Mouse (Mus musculus) intestine, embryonic 14.5 days (tissue): ENCODE measurements around the gene Trio. TPM values are rescaled to one million over a fixed set of nuclear protein-coding genes. Genes with fewer than 3 reads are reported as not detected.

Source experiments
- ATAC-seq: fragments of 200-750 bp; cut with Nextera tagmentation; replicated peaks from 2 replicates; pipeline ENCODE4 v1.8.0; 2017; ENCODE audit warnings: low read depth, moderate number of reproducible peaks, moderate TSS enrichment, moderate library complexity; ENCODE audit not compliant: low FRiP score, low TSS enrichment
- DNase-seq: peaks from one replicate; pipeline ENCODE4 v3.0.0-alpha.2; 2018; ENCODE audit warnings: low spot score
- H3K27ac ChIP-seq: fragments of 300-500 bp; sonication (generic); 2 replicates; pipeline ENCODE4 v1.5.1; 2014; ENCODE audit warnings: low read depth, mild to moderate bottlenecking, control low read depth
- H3K27me3 ChIP-seq: fragments of 300-500 bp; sonication (generic); replicated peaks from 2 replicates; pipeline ENCODE4 v1.6.1; 2014; ENCODE audit warnings: low read length, control low read depth; ENCODE audit not compliant: control insufficient read depth, insufficient read depth
- H3K36me3 ChIP-seq: fragments of 300-500 bp; sonication (generic); 2 replicates; pipeline ENCODE4 v1.6.1; 2014; ENCODE audit warnings: low read length, control low read depth; ENCODE audit not compliant: control insufficient read depth, insufficient read depth
- H3K4me1 ChIP-seq: fragments of 300-500 bp; sonication (generic); replicated peaks from 2 replicates; pipeline ENCODE4 v1.6.1; 2014; ENCODE audit warnings: low read length, control low read depth, mixed read lengths; ENCODE audit not compliant: control insufficient read depth, insufficient read depth
- H3K4me2 ChIP-seq: fragments of 300-500 bp; sonication (generic); 2 replicates; pipeline ENCODE4 v1.6.1; 2014; ENCODE audit warnings: low read length
- H3K4me3 ChIP-seq: fragments of 300-500 bp; sonication (generic); 2 replicates; pipeline ENCODE4 v1.5.1; 2014; ENCODE audit warnings: low read depth, low read length, control low read depth, mixed read lengths
- H3K9ac ChIP-seq: fragments of 300-500 bp; sonication (generic); 2 replicates; pipeline ENCODE4 v1.6.1; 2014; ENCODE audit warnings: mild to moderate bottlenecking, low read length
- H3K9me3 ChIP-seq: fragments of 300-500 bp; sonication (generic); 2 replicates; pipeline ENCODE4 v1.6.1; 2016; ENCODE audit warnings: low read length, control low read depth; ENCODE audit not compliant: control insufficient read depth
- WGBS: fragments of 180-500 bp; shearing (Covaris S2); extraction: QIAGEN DNeasy Blood & Tissue Kit; methylation state at CpG from one replicate; pipeline ENCODE4 v1.1.7; 2014; 5-methylcytosine and 5-hydroxymethylcytosine counted together
- polyA plus RNA-seq: library from polyadenylated mRNA; unstranded; fragments of >200 nt; fragmentation: Nextera tagmentation; extraction: Ambion mirVana; gene quantifications from 2 replicates; pipeline ENCODE4 v1.2.1, GENCODE M21; 2014

Gene Trio
- polyA plus RNA-seq, 1 experiment from 2014 or later, result 34.7 TPM

GRCm38 (mm10) chr15:27873747-27874320, 151.8 kb downstream of the Trio start:
- H3K27ac ChIP-seq, result no peak overlapping the region
- no peak overlapping the region for H3K4me3 ChIP-seq
- no peaks in the 10 kb centered on the region for H3K9me3 ChIP-seq
- H3K4me2 ChIP-seq, result no peak overlapping the region
- WGBS, result 91% methylated on average over 16 of the region's 16 CpGs
- no peaks in the 10 kb centered on the region for H3K4me1 ChIP-seq
- DNase-seq (no peak), ATAC-seq (no peak)
- peaks cover 61% of the 10 kb centered on the region for H3K36me3 ChIP-seq
- H3K9ac ChIP-seq, result no peak overlapping the region
- H3K27me3 ChIP-seq, result no peaks in the 10 kb centered on the region

DNA sequence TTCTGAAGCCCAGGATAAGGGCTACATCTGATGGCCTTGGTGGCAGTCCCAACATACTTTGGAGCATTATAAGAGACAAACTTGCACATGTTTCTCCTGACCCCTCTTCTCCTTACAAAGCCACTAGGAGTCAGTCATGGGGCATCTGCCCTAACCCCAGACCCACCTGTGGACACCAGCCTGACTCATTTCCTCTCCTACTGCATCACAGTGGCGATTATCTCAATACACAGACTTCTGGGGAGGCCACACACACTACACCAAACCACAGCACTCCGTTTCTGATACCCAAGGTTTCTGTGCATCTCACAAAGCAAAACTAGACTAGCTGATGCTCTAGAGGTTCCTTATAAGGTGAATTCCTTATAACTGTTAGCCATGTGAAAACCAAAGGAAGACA, 153.4 kb downstream of the Trio start:
- peaks cover 56% of the 10 kb centered on the region for H3K36me3 ChIP-seq
- H3K27ac ChIP-seq, result no peak overlapping the region
- no peaks in the 10 kb centered on the region for H3K27me3 ChIP-seq
- ATAC-seq (no peak), DNase-seq (no peak)
- H3K4me2 ChIP-seq, result no peak overlapping the region
- H3K9ac ChIP-seq, result no peak overlapping the region
- 82% methylated on average over 2 of the region's 2 CpGs for WGBS
- H3K9me3 ChIP-seq, result no peaks in the 10 kb centered on the region
- H3K4me3 ChIP-seq, result no peak overlapping the region
- H3K4me1 ChIP-seq, result no peaks in the 10 kb centered on the region

DNA sequence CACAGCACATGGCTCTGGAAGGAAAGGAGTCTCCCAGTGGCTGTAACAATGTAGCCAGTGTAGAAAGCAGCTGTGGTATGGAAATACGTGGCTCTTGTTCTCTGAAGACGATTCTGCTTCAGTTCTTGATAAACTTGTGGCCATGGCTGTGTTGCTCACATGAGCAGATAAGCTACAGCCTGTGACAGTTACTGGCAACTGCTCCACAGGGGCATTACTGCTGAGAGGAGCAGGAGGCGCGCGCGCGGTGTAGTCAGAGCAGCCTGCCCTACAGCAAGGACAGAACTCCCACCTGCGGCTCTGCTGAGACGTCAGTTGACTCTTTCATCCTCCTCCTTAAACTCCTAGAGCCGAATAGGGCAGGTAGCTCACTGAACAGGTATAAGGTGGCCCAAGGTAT, 153.9 kb downstream of the Trio start:
- H3K36me3 ChIP-seq, result peaks cover 52% of the 10 kb centered on the region

GRCm38 (mm10) chr15:27871260-27871659, 154.4 kb downstream of the Trio start:
- 80% methylated on average over 13 of the region's 13 CpGs for WGBS

More for the DNA sequence above, 153.9 kb downstream of the Trio start:
- Histone ChIP-seq H3K4me1 (no peaks in the 10 kb centered on the region), H3K27ac (no peak overlapping the region), H3K4me2 (no peak overlapping the region), H3K9ac (no peak overlapping the region), H3K4me3 (no peak overlapping the region), H3K9me3 (no peaks in the 10 kb centered on the region), H3K27me3 (no peaks in the 10 kb centered on the region)
- 89% methylated on average over 10 of the region's 10 CpGs for WGBS
- no peak for DNase-seq
- ATAC-seq, result no peak

GRCm38 (mm10) chr15:27869001-27869400, 156.6 kb downstream of the Trio start:
- Histone ChIP-seq H3K27ac (no peak overlapping the region), H3K9ac (no peak overlapping the region), H3K4me1 (no peaks in the 10 kb centered on the region), H3K9me3 (no peaks in the 10 kb centered on the region), H3K4me3 (no peak overlapping the region), H3K4me2 (no peak overlapping the region), H3K27me3 (no peaks in the 10 kb centered on the region), H3K36me3 (peaks cover 52% of the 10 kb centered on the region)
- DNase-seq (no peak), ATAC-seq (no peak)
- WGBS, result 90% methylated on average over 4 of the region's 4 CpGs

More at GRCm38 (mm10) chr15:27871260-27871659, 154.4 kb downstream of the Trio start:
- H3K27me3 ChIP-seq, result no peaks in the 10 kb centered on the region
- H3K27ac ChIP-seq, result no peak overlapping the region
- peaks cover 52% of the 10 kb centered on the region for H3K36me3 ChIP-seq
- H3K4me1 ChIP-seq, result no peaks in the 10 kb centered on the region
- ATAC-seq (no peak), DNase-seq (no peak)
- no peak overlapping the region for H3K4me3 ChIP-seq
- H3K9ac ChIP-seq, result no peak overlapping the region
- H3K4me2 ChIP-seq, result no peak overlapping the region
- H3K9me3 ChIP-seq, result no peaks in the 10 kb centered on the region

DNA sequence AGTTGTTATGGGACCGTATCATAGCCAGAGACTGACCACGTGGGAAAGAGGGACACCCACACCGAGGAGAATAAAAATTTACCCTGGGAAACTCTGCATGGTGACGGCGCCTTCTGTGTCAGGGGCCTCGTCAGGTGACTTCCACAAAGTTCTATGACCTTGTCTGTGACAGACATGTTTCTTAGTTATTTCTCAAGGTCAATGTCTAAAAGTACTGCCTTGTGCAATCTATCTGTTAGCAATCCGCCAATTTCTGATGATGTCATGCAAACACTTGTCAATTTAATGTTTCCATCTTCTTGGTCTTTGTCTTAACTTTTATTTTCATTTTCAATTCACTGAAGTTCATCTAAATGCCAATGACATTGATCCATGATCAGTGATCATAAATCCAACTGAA, 157.8 kb downstream of the Trio start:
- Histone ChIP-seq H3K27ac (no peak overlapping the region), H3K36me3 (peaks cover 53% of the 10 kb centered on the region), H3K9ac (no peak overlapping the region), H3K4me3 (no peak overlapping the region), H3K9me3 (no peaks in the 10 kb centered on the region), H3K27me3 (no peaks in the 10 kb centered on the region), H3K4me1 (no peaks in the 10 kb centered on the region), H3K4me2 (no peak overlapping the region)
- ATAC-seq, result no peak
- 95% methylated on average over 7 of the region's 7 CpGs for WGBS
- no peak for DNase-seq

DNA sequence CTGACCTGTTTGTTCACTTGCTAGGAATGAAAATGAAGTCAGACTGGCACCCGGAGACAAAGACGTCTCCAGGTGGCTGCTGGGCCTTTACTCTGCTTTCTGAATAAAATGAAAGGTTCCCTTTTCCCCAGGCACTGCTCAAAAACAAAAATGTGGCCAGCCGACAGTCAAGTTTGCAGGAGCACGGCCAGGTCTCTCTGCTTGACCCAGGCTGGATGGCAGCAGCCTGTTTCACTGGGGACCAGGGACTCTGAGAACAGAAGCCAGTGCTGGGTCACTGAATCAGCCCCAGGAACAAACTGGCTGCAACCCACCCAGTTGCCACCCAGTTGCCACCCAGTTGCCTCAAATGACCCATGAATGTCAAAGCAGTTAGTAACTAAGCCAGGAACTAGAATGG, 159.2 kb downstream of the Trio start:
- Histone ChIP-seq H3K4me3 (no peak overlapping the region), H3K9me3 (no peaks in the 10 kb centered on the region), H3K27me3 (no peaks in the 10 kb centered on the region), H3K27ac (no peak overlapping the region), H3K36me3 (peaks cover 50% of the 10 kb centered on the region), H3K9ac (no peak overlapping the region), H3K4me2 (no peak overlapping the region), H3K4me1 (no peaks in the 10 kb centered on the region)
- WGBS, result 86% methylated on average over 4 of the region's 4 CpGs
- no peak for DNase-seq
- ATAC-seq, result no peak

GRCm38 (mm10) chr15:27866053-27866452, 159.6 kb downstream of the Trio start:
- no peak overlapping the region for H3K9ac ChIP-seq
- DNase-seq, result no peak
- no peak overlapping the region for H3K4me2 ChIP-seq
- peaks cover 49% of the 10 kb centered on the region for H3K36me3 ChIP-seq
- H3K9me3 ChIP-seq, result no peaks in the 10 kb centered on the region
- ATAC-seq, result no peak
- H3K27ac ChIP-seq, result no peak overlapping the region
- no peaks in the 10 kb centered on the region for H3K27me3 ChIP-seq
- H3K4me3 ChIP-seq, result no peak overlapping the region
- WGBS, result 79% methylated on average over 6 of the region's 6 CpGs
- H3K4me1 ChIP-seq, result no peaks in the 10 kb centered on the region

DNA sequence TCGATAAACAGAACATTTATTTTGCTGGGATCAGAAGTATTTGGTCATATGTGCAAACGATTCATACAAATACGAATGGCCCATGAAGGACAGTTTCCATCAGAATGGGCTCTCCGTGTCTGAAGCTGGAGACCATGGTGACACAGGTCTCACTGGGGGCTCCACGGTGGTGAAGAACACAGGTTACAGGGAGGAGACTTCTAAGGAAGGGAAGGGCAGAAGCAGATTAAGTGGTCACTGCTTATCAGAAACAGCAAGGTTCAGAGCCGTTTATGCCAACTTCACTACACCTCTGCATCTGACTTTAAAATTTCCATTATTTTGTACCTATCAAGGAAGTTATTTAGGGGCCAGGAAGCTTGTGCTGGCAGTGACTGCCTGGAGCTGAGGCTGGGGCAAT, 161.3 kb downstream of the Trio start:
- H3K9ac ChIP-seq, result no peak overlapping the region
- no peaks in the 10 kb centered on the region for H3K27me3 ChIP-seq
- no peak overlapping the region for H3K4me3 ChIP-seq
- no peak overlapping the region for H3K4me2 ChIP-seq
- H3K27ac ChIP-seq, result no peak overlapping the region
- DNase-seq (no peak), ATAC-seq (no peak)
- H3K4me1 ChIP-seq, result no peaks in the 10 kb centered on the region
- 90% methylated on average over 6 of the region's 6 CpGs for WGBS
- peaks cover 40% of the 10 kb centered on the region for H3K36me3 ChIP-seq
- no peaks in the 10 kb centered on the region for H3K9me3 ChIP-seq
